Mouse (Mus musculus): ENCODE data around the gene Vegfb. TPM values are rescaled to one million over a fixed set of nuclear protein-coding genes. Genes with fewer than 3 reads are reported as not detected.

Gene Vegfb
- 29.5 and 32.7 TPM in 2 replicates for polyA plus RNA-seq (2014; fragmentation: Nextera tagmentation; extraction: Ambion mirVana)

DNA sequence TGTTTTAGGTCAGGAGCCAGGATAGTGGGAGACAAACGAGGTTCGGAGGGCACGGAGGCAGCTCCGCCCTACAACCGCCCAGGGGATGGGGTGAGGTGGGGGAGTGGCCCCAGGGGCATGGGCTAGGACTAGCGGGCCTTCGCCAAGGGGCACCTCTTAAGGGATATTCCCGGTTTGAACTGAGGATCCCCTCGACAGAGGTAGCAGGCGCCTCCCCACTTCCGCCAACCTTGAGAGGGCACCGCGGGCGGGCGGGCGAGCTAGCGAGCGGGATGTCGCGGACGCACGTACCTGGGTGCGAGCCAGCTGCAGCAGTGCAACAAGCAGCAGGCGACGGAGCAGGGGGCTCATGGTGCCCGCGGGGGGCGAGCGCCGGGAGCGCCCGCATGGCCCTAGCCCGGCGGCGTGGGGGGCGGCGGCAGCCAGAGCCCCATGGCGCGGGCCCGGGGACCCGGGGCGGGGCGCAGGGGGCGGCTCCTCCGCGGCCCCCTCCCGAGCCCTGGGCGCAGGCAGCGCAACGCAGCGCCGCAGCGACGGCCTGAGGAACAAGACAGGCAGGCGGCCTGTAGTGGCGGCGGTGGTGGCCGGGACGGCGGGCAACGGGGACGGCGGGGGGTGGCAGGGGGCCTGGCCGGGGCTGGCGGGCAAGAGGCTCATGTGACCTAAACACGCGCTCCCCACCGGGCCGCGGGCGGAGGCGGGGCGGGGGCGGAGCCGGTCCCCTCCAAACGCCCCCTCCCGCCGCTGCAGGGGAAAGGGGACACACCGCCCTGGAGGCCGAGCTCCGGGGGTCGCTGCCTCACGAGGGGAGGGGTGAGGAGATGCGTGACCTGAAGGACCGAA lies at the start of gene Vegfb:
Vegfb (minus strand) TSS at position 591 of the 843 bp plus-strand sequence.
- peak within 1 kb of the TSS; percentile 96 for H3K4me2 ChIP-seq (ENCODE audit: low read depth, low read length, severe bottlenecking)
- peak within 1 kb of the TSS; percentile 87 for H3K4me3 ChIP-seq (ENCODE audit: low read depth, low read length)
- peak within 1 kb of the TSS; percentile 89 for H3K9ac ChIP-seq (ENCODE audit: low read length)
- H3K27ac ChIP-seq (ENCODE audit: low read depth, low read length): peak within 1 kb of the TSS; percentile 72
- ATAC-seq (replicated peaks; ENCODE audit: low FRiP score) (peak; percentile 60), DNase-seq (ENCODE audit: low spot score) (peak; percentile 84)
- no peaks in the 10 kb centered on the region for H3K9me3 ChIP-seq (ENCODE audit: control insufficient read depth, low read length)
- no peaks in the 10 kb centered on the region for H3K27me3 ChIP-seq (ENCODE audit: control insufficient read depth, insufficient read depth, low read length)
- WGBS: 1% methylated on average over 75 of the region's 85 CpGs
- peaks cover 3% of the 10 kb centered on the region; the same call in 1 of the 2 replicates for H3K36me3 ChIP-seq (ENCODE audit: control insufficient read depth, insufficient read depth, low read length)
- H3K4me1 ChIP-seq (replicated peaks; ENCODE audit: control insufficient read depth, insufficient read depth, low read length): peaks cover 10% of the 10 kb centered on the region

DNA sequence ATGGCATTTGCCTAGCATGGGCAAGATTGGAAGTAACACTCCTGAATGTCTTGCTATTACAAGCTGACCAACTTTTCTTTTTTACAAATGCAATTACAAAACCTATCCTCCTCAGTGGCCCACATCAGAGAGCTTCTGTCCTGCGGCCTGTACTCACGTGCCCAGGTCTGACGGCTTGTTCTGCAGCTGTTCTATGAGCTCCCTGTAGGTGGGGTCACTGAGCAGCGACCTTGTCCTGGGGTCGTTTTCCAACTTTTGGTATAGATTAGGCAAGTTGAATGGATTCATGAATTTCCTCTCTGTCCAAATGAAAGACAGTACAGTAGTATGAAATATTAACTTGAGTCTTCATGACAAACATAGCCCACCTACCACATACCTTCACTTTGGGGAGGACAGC lies 46.6 kb upstream of the Vegfb start:
- WGBS: 91% methylated on average over 5 of the region's 5 CpGs
- DNase-seq (ENCODE audit: low spot score) (no peak), ATAC-seq (replicated peaks; ENCODE audit: low FRiP score) (no peak)
- Histone ChIP-seq H3K9ac (ENCODE audit: low read length) (no peak overlapping the region), H3K27ac (ENCODE audit: low read depth, low read length) (no peak overlapping the region), H3K9me3 (ENCODE audit: control insufficient read depth, low read length) (no peaks in the 10 kb centered on the region), H3K4me1 (replicated peaks; ENCODE audit: control insufficient read depth, insufficient read depth, low read length) (peaks cover 4% of the 10 kb centered on the region), H3K36me3 (ENCODE audit: control insufficient read depth, insufficient read depth, low read length) (peaks cover 39% of the 10 kb centered on the region), H3K4me2 (ENCODE audit: low read depth, low read length, severe bottlenecking) (no peak overlapping the region), H3K27me3 (ENCODE audit: control insufficient read depth, insufficient read depth, low read length) (no peaks in the 10 kb centered on the region), H3K4me3 (ENCODE audit: low read depth, low read length) (no peak overlapping the region)

DNA sequence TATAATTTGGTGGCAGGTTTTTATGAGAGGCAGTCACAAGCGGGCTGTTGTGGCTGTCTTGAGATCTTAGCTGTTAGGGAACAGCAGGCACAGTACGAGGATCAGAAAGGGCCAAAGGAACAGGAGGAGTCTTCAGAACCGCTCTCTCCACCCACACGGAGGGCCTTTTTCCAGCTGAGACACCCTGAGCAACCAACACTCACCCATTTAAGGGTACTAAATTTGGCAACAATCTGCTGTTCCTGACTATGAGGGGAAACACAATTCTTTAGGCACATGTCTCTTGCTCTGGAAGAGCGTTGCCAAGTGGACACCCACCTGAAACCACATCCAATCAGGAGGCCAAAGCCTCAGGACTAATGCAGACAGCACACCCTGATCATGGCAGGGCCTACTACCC lies 42.1 kb upstream of the Vegfb start:
- H3K4me2 ChIP-seq (ENCODE audit: low read depth, low read length, severe bottlenecking): no peak overlapping the region
- H3K9me3 ChIP-seq (ENCODE audit: control insufficient read depth, low read length): no peaks in the 10 kb centered on the region
- DNase-seq (ENCODE audit: low spot score) (no peak), ATAC-seq (replicated peaks; ENCODE audit: low FRiP score) (no peak)
- no peaks in the 10 kb centered on the region for H3K4me1 ChIP-seq (replicated peaks; ENCODE audit: control insufficient read depth, insufficient read depth, low read length)
- peaks cover 52% of the 10 kb centered on the region for H3K36me3 ChIP-seq (ENCODE audit: control insufficient read depth, insufficient read depth, low read length)
- H3K9ac ChIP-seq (ENCODE audit: low read length): no peak overlapping the region
- H3K4me3 ChIP-seq (ENCODE audit: low read depth, low read length): no peak overlapping the region
- WGBS: 96% methylated on average over 5 of the region's 5 CpGs
- no peaks in the 10 kb centered on the region for H3K27me3 ChIP-seq (ENCODE audit: control insufficient read depth, insufficient read depth, low read length)
- H3K27ac ChIP-seq (ENCODE audit: low read depth, low read length): no peak overlapping the region

DNA sequence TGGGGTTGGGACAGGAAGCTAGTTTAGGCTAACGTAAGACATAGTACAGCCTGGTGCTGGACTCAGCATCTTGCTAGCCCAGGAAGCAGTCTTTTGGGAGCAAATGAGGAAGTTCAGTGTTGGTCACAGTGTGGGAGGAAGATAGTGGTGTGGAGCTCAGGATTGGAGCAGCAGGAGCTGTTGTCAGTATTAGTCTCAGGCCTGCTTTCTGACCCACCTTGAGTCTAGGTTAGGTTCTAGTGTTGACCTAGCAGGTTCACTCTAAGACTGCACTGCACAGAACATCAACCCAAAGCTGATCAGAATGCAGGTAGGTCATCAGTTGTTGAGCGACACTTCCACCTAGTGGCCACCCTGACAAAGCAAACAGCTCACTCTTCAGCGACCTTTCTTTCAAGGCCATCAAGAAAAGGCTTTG lies 32.8 kb upstream of the Vegfb start:
- WGBS: 53% methylated on average over 3 of the region's 3 CpGs
- peak; percentile 55; the same call in 1 of the 2 replicates for ATAC-seq (replicated peaks; ENCODE audit: low FRiP score)
- Histone ChIP-seq H3K36me3 (ENCODE audit: control insufficient read depth, insufficient read depth, low read length) (peaks cover 19% of the 10 kb centered on the region), H3K4me1 (replicated peaks; ENCODE audit: control insufficient read depth, insufficient read depth, low read length) (no peaks in the 10 kb centered on the region), H3K4me3 (ENCODE audit: low read depth, low read length) (no peak overlapping the region), H3K27me3 (ENCODE audit: control insufficient read depth, insufficient read depth, low read length) (no peaks in the 10 kb centered on the region), H3K9ac (ENCODE audit: low read length) (no peak overlapping the region), H3K4me2 (ENCODE audit: low read depth, low read length, severe bottlenecking) (no peak overlapping the region), H3K9me3 (ENCODE audit: control insufficient read depth, low read length) (no peaks in the 10 kb centered on the region), H3K27ac (ENCODE audit: low read depth, low read length) (no peak overlapping the region)
- no peak for DNase-seq (ENCODE audit: low spot score)

DNA sequence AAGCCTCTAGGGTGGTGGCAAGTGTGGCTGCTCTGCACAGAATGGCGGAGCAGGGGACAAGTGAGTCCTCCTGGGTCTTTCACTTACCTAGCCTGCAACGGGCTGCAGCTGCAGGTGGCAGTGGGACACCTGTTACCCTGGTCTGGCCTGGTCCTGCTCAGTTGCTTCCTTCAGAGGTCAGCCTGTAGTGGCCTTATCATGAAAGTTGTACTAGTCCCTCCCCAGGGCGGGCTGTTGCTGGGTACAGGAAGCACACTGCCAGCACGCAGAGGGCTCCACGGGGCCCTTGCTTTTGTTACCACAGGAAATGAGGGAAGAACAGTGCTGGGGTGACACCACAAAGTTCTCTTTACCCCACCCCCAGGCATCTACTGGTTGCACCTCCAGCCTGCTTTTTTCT lies 31.7 kb upstream of the Vegfb start, which contains the start of gene Fermt3:
Fermt3 (minus strand) TSS at position 279 of the 400 bp plus-strand sequence.
- Histone ChIP-seq H3K9ac (ENCODE audit: low read length) (no peak within 1 kb of the TSS), H3K9me3 (ENCODE audit: control insufficient read depth, low read length) (no peaks in the 10 kb centered on the region), H3K4me1 (replicated peaks; ENCODE audit: control insufficient read depth, insufficient read depth, low read length) (no peaks in the 10 kb centered on the region), H3K4me3 (ENCODE audit: low read depth, low read length) (no peak within 1 kb of the TSS), H3K4me2 (ENCODE audit: low read depth, low read length, severe bottlenecking) (no peak within 1 kb of the TSS), H3K36me3 (ENCODE audit: control insufficient read depth, insufficient read depth, low read length) (peaks cover 17% of the 10 kb centered on the region), H3K27me3 (ENCODE audit: control insufficient read depth, insufficient read depth, low read length) (no peaks in the 10 kb centered on the region), H3K27ac (ENCODE audit: low read depth, low read length) (no peak within 1 kb of the TSS)
- DNase-seq (ENCODE audit: low spot score): no peak
- ATAC-seq (replicated peaks; ENCODE audit: low FRiP score): no peak
- 91% methylated on average over 5 of the region's 5 CpGs for WGBS

DNA sequence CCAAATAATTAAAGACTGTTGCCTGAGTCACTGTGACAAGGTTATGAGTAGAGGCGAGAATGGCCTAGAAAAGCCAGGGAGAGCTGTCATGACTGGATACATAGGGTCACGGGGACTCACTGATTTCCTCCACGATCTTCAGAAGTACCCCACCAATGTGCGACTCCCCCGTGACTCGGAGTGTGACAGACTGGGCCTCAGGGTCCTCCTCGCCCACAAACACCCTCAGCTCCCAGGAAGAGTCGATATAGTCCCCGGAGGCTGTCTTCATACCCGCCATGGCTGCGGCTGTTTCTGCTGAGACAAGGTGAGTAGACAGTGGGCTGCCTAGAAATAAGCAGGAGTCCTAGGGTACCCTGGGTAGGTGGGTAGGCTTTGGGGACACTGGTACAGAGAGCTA lies 31.1 kb upstream of the Vegfb start:
- 94% methylated on average over 11 of the region's 11 CpGs for WGBS
- Histone ChIP-seq H3K36me3 (ENCODE audit: control insufficient read depth, insufficient read depth, low read length) (peaks cover 15% of the 10 kb centered on the region), H3K4me2 (ENCODE audit: low read depth, low read length, severe bottlenecking) (no peak overlapping the region)

DNA sequence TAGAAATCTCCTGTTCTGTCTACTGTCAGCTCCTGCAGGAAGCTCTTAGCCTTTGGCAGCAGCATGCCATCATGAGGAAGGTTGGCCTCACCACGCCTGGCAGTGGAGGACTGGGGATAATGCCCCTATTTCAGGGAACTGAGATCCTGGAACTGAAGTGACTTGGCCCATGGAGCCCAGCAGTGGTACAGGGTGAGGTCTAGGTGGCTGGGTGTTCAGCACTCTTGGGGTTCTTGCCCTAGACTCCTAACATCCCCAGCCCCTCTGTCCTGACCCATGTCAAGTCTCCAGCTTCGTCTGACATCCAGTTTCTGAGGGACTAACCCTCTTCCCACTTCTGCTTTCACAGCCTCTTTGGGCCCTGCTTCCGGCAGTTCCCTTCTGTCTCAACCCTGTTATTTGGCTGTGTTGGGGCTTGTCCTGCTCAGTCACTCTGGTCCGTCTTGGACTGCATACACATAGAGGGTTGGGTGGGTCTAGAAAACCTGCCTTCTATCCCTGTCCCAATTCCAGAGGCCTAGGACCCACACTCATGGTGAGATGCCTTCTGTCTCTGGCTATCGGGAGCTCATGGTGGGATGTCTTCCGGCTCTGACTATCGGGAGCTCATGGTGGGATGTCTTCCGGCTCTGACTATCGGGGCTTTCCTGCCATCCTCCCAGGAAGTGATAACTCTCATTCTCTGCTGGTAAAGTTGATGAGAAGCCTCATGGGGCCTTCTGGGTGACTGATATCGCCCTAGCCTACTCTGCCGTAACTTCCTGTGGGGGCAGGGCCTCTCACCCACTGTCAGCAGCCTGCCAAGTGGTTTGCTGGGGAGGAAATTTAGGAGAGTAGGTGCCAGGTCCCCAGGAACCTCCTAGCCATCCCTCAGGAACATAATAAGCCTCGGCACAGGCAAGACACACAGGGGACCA lies 30.3 kb upstream of the Vegfb start:
- Histone ChIP-seq H3K9me3 (ENCODE audit: control insufficient read depth, low read length) (no peaks in the 10 kb centered on the region), H3K27me3 (ENCODE audit: control insufficient read depth, insufficient read depth, low read length) (no peaks in the 10 kb centered on the region), H3K36me3 (ENCODE audit: control insufficient read depth, insufficient read depth, low read length) (peaks cover 15% of the 10 kb centered on the region), H3K9ac (ENCODE audit: low read length) (no peak overlapping the region), H3K4me3 (ENCODE audit: low read depth, low read length) (no peak overlapping the region), H3K4me2 (ENCODE audit: low read depth, low read length, severe bottlenecking) (no peak overlapping the region), H3K27ac (ENCODE audit: low read depth, low read length) (no peak overlapping the region), H3K4me1 (replicated peaks; ENCODE audit: control insufficient read depth, insufficient read depth, low read length) (no peaks in the 10 kb centered on the region)
- DNase-seq (ENCODE audit: low spot score): no peak
- 89% methylated on average over 12 of the region's 12 CpGs for WGBS
- ATAC-seq (replicated peaks; ENCODE audit: low FRiP score): no peak

More for the DNA sequence above, 31.1 kb upstream of the Vegfb start:
- Histone ChIP-seq H3K27ac (ENCODE audit: low read depth, low read length) (no peak overlapping the region), H3K4me1 (replicated peaks; ENCODE audit: control insufficient read depth, insufficient read depth, low read length) (no peaks in the 10 kb centered on the region), H3K27me3 (ENCODE audit: control insufficient read depth, insufficient read depth, low read length) (no peaks in the 10 kb centered on the region), H3K9ac (ENCODE audit: low read length) (no peak overlapping the region), H3K4me3 (ENCODE audit: low read depth, low read length) (no peak overlapping the region), H3K9me3 (ENCODE audit: control insufficient read depth, low read length) (no peaks in the 10 kb centered on the region)
- no peak for DNase-seq (ENCODE audit: low spot score)
- no peak for ATAC-seq (replicated peaks; ENCODE audit: low FRiP score)

DNA sequence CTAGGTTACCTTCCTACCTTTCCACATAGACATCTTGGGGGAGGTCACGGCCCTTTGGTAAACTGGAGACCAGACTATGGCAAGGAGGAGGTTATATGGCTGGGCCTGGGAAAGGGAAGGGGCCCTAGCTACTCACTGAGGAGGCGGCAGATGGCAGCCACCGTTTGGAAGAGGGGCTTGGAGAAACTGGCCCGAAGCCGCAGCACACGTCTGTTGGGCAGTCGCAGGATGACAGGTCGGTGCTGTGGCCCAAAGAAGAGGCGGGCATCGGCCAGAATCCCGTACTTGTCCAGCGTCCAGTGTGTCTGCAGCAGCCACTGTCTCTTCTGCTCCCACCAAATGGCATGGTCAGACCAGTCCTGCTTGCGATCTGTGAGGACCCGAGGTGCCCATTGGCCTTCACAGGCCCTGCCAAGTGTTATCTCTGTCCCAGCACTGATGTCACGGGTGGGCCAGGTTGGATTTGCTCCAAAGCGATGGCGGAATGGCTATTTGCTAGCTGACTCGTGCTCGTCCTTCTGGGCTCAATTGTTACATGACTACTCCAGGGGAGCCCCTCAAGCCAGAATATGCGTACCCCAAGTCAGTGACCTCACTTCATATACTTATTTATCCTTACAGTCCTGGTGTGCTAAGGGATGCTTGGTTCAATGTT lies 27.2 kb upstream of the Vegfb start:
- Histone ChIP-seq H3K36me3 (ENCODE audit: control insufficient read depth, insufficient read depth, low read length) (peaks cover 4% of the 10 kb centered on the region; the same call in 1 of the 2 replicates), H3K9me3 (ENCODE audit: control insufficient read depth, low read length) (no peaks in the 10 kb centered on the region), H3K27ac (ENCODE audit: low read depth, low read length) (no peak overlapping the region), H3K4me2 (ENCODE audit: low read depth, low read length, severe bottlenecking) (no peak overlapping the region), H3K9ac (ENCODE audit: low read length) (no peak overlapping the region), H3K4me3 (ENCODE audit: low read depth, low read length) (no peak overlapping the region), H3K4me1 (replicated peaks; ENCODE audit: control insufficient read depth, insufficient read depth, low read length) (no peaks in the 10 kb centered on the region), H3K27me3 (ENCODE audit: control insufficient read depth, insufficient read depth, low read length) (no peaks in the 10 kb centered on the region)
- WGBS: 95% methylated on average over 20 of the region's 20 CpGs
- ATAC-seq (replicated peaks; ENCODE audit: low FRiP score): no peak
- DNase-seq (ENCODE audit: low spot score): no peak
